Mouse (Mus musculus): Measurements from ENCODE around the gene Nutf2-ps1. TPM values are rescaled to one million over a fixed set of nuclear protein-coding genes. Genes with fewer than 3 reads are reported as not detected.
A peak's percentile ranks its signal among the peaks of the same experiment; 100 is the strongest.

The Nutf2-ps1 gene
- polyA plus RNA-seq, 1 experiment: not detected

DNA sequence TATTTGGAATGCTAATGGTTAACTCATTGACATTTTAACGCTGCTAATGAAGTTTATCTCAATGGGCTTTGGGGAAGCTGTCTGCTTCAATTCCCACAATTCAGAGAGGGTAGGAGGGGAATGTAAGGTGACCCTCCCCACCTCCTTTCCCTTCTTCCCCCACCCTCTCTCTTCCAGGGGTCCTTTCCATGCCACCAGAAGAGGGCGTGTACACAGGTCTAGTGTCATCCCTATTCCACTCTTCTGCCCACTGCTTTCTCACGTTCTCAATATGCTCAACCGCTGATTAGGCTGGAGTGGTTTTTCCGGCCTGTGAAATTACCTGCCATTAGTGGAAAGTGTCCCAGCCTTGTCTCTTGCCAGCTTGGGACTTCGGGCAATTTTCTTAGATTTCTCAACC is 32.0 kb downstream of the Nutf2-ps1 start:
- TF ChIP-seq POLR2A (IDR thresholded peaks at IDR 0.05; ENCODE audit: insufficient read depth, low read depth, low read length) (no peak), CTCF (IDR thresholded peaks at IDR 0.05; ENCODE audit: insufficient read depth, low read depth, low read length) (no peak)
- Histone ChIP-seq H3K4me1 (ENCODE audit: control insufficient read depth, insufficient read depth, low read length) (peaks cover 27% of the 10 kb centered on the region), H3K27ac (ENCODE audit: insufficient read depth, low read depth, low read length) (no peak overlapping the region), H3K4me3 (ENCODE audit: insufficient read depth, low read depth, low read length) (no peak overlapping the region)
- 53% methylated on average over 6 of the region's 6 CpGs for WGBS

DNA sequence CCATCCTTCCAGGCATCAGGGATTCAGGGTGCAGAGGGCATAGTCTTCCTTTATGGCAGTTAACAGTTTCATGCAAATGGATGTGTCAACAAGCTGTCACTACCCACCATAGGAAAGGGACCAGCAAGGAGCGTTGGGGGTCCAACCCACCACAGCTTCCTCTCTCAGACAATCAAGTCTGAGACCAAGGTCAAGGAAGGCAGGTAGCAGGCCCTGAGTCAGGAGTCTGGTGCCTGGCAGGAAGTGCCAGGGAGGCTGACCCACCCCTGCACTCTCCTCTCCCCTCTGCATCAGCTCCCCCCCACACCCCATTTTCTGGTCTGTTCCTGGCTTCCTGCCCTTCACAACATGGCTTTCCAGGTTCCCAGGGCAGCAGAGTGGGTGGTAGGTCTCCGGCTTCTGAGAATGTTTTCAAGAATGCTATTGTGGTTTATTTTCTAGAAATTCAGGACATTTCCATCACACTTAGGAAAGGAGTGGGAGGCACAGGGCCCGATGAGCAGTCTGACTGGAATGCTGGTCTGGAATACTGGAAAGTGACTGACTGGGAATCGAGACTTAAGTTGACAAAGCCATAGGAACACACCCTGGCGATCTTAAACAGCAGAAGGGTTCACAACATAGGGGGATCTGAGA is 33.8 kb downstream of the Nutf2-ps1 start:
- Histone ChIP-seq H3K27ac (ENCODE audit: insufficient read depth, low read depth, low read length) (no peak overlapping the region), H3K4me3 (ENCODE audit: insufficient read depth, low read depth, low read length) (no peak overlapping the region), H3K4me1 (ENCODE audit: control insufficient read depth, insufficient read depth, low read length) (peaks cover 32% of the 10 kb centered on the region)
- 64% methylated on average over 5 of the region's 5 CpGs for WGBS
- TF ChIP-seq CTCF (IDR thresholded peaks at IDR 0.05; ENCODE audit: insufficient read depth, low read depth, low read length) (no peak), POLR2A (IDR thresholded peaks at IDR 0.05; ENCODE audit: insufficient read depth, low read depth, low read length) (no peak)

DNA sequence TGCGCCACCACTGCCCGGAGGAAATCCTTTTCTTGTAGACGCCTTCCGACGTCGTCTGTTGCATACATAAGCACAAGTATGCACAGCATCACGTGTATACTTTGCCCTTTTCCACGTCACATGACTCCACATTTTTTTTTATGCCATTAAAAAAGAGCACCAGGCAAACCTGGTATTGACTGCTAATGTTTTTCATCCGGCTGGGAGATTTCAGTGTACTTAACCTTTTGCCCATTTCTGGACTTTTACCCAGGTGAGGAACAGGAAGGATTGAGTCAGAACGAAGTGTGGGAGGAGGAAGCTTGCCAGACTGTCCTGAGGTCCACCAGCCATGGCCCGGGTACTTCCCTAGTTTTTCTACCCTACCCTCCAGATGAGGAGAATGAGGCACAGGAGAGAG is 34.5 kb downstream of the Nutf2-ps1 start:
- whole genome bisulfite sequencing: 92% methylated on average over 11 of the region's 11 CpGs
- TF ChIP-seq CTCF (IDR thresholded peaks at IDR 0.05; ENCODE audit: insufficient read depth, low read depth, low read length): no peak
- TF ChIP-seq POLR2A (IDR thresholded peaks at IDR 0.05; ENCODE audit: insufficient read depth, low read depth, low read length): no peak
- Histone ChIP-seq H3K4me1 (ENCODE audit: control insufficient read depth, insufficient read depth, low read length) (peaks cover 32% of the 10 kb centered on the region), H3K4me3 (ENCODE audit: insufficient read depth, low read depth, low read length) (no peak overlapping the region), H3K27ac (ENCODE audit: insufficient read depth, low read depth, low read length) (no peak overlapping the region)

DNA sequence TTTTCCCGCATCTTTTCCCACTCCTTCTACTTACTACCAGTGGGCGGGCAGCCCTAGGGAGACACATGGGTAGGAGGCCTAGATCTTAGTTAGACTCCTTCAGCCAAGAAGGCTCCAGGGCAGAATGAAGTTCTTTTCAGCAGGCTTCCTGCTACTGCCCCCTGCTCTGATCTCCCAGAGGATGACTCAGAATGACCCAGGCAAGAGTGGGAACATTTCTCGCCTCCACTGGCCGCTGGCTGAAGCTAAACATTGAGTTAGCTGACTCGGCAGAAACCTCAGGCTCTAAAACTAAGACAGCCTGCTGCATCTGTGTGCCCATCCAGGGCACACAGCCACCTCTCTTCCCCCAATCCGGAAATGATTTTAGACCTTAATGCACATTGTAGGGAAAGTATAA is 36.1 kb downstream of the Nutf2-ps1 start:
- H3K4me3 ChIP-seq (ENCODE audit: insufficient read depth, low read depth, low read length): no peak overlapping the region
- 40% methylated on average over 6 of the region's 6 CpGs for WGBS
- TF ChIP-seq CTCF (IDR thresholded peaks at IDR 0.05; ENCODE audit: insufficient read depth, low read depth, low read length): no peak
- no peak for TF ChIP-seq POLR2A (IDR thresholded peaks at IDR 0.05; ENCODE audit: insufficient read depth, low read depth, low read length)
- H3K4me1 ChIP-seq (ENCODE audit: control insufficient read depth, insufficient read depth, low read length): peaks cover 30% of the 10 kb centered on the region
- H3K27ac ChIP-seq (ENCODE audit: insufficient read depth, low read depth, low read length): no peak overlapping the region; the same call in 1 of the 2 replicates

DNA sequence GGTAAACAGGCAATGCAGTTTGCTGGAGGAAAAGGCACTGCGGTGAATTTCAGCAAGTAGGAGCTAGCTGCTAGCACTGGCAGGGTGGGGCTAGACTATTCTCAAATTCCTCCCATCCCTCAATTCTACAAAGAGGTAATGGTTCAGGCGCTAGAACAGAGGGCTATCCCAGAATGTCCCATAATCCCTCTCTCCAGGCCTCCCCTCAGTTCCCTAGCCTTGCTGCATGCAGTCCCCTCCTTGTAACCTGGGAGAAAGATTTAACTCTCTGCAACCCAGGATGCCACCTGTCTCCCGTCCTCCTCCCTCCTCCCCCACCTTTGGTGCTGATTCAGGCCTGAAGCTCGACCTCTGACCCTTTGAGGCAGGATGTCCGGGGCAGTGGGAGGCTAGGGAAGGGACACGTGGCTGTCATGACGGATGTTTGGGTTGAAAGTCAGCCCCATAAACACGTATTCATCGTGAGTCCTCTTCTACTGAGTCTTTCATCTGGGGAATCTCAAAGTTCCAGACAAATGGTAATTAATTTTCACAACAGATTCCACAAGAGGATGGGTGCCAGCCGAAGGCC is 36.6 kb downstream of the Nutf2-ps1 start:
- WGBS: 51% methylated on average over 10 of the region's 10 CpGs
- TF ChIP-seq POLR2A (IDR thresholded peaks at IDR 0.05; ENCODE audit: insufficient read depth, low read depth, low read length): no peak
- no peak for TF ChIP-seq CTCF (IDR thresholded peaks at IDR 0.05; ENCODE audit: insufficient read depth, low read depth, low read length)
- peaks cover 29% of the 10 kb centered on the region for H3K4me1 ChIP-seq (ENCODE audit: control insufficient read depth, insufficient read depth, low read length)
- H3K27ac ChIP-seq (ENCODE audit: insufficient read depth, low read depth, low read length): peak overlapping the region; percentile 50; the same call in 1 of the 2 replicates
- H3K4me3 ChIP-seq (ENCODE audit: insufficient read depth, low read depth, low read length): no peak overlapping the region

DNA sequence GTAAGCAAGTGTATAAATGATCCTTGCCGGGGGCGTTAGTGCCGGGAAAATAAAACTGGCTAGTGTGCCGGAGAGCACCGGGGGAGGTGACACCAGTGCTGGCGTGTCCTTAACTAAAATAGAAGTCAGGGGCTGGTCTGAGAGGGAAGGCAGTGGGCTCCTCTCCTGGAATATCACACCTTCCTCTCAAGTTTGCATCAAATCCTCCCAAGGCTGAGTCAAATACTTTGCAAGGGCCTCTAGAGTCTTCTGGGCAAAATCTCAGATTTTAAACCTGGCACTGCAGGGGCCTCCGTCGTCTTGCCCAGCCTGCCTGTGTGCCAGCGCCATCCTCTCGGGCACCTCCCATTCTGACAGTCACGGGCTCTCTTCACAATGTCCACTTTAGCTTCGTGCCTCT is 37.9 kb downstream of the Nutf2-ps1 start:
- peaks cover 27% of the 10 kb centered on the region for H3K4me1 ChIP-seq (ENCODE audit: control insufficient read depth, insufficient read depth, low read length)
- H3K4me3 ChIP-seq (ENCODE audit: insufficient read depth, low read depth, low read length): no peak overlapping the region
- H3K27ac ChIP-seq (ENCODE audit: insufficient read depth, low read depth, low read length): peak overlapping the region; percentile 39; the same call in 1 of the 2 replicates
- no peak for TF ChIP-seq POLR2A (IDR thresholded peaks at IDR 0.05; ENCODE audit: insufficient read depth, low read depth, low read length)
- TF ChIP-seq CTCF (IDR thresholded peaks at IDR 0.05; ENCODE audit: insufficient read depth, low read depth, low read length): no peak
- 58% methylated on average over 12 of the region's 12 CpGs for WGBS

DNA sequence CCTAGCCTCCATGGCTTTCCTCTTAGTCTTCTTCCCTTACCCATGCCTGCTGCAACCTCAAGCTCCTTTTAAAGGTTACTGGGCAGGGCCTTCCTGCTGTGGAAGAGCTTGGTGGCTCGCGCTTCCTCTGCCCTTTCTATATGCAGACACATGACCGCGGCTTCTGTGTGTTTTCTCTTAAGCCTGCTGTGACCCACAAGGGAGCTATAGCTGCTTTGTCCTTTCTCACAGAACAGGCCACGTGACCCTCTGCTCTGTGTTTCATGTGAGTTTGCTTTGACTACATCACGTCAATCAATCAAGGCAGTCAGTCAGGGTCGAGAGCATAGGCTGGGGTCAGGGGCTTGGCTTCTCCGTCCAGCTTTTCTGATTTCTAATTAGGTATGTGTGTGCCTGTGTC is 41.3 kb downstream of the Nutf2-ps1 start:
- no peak for TF ChIP-seq POLR2A (IDR thresholded peaks at IDR 0.05; ENCODE audit: insufficient read depth, low read depth, low read length)
- TF ChIP-seq CTCF (IDR thresholded peaks at IDR 0.05; ENCODE audit: insufficient read depth, low read depth, low read length): no peak
- Histone ChIP-seq H3K27ac (ENCODE audit: insufficient read depth, low read depth, low read length) (no peak overlapping the region), H3K4me1 (ENCODE audit: control insufficient read depth, insufficient read depth, low read length) (peaks cover 34% of the 10 kb centered on the region), H3K4me3 (ENCODE audit: insufficient read depth, low read depth, low read length) (no peak overlapping the region)
- 43% methylated on average over 8 of the region's 8 CpGs for WGBS

DNA sequence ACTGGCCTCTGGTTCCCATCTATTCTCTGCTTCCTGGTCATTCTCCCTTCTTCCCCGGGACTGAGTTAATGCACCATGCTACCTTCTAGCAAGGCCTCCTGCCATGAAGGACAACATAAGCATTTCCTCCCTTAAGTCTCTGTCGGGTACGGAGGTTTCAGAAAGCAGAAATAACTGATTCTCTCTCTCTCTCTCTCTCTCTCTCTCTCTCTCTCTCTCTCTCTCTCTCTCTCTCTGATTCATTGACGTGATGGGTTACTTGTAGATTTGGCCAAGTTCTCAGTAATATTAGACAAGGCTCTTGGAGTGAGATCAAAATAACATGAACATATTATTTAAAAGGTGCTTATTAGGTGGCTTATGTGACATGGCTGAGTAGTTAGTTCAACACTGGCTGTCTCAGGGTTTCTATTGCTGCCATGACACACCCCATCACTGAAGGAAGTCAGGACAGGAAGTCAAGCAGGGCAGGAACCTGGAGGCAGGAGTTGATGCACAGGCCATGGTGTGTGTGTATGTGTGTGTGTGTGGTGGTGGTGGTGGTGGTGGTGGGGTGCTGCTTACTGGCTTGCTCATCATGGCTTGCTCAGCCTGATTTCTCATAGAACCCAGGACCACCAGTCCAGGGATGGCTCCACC is 43.8 kb downstream of the Nutf2-ps1 start:
- TF ChIP-seq CTCF (IDR thresholded peaks at IDR 0.05; ENCODE audit: insufficient read depth, low read depth, low read length): no peak
- TF ChIP-seq POLR2A (IDR thresholded peaks at IDR 0.05; ENCODE audit: insufficient read depth, low read depth, low read length): no peak
- Histone ChIP-seq H3K4me1 (ENCODE audit: control insufficient read depth, insufficient read depth, low read length) (peaks cover 37% of the 10 kb centered on the region), H3K27ac (ENCODE audit: insufficient read depth, low read depth, low read length) (0 out of 2 replicates have a peak overlapping the region, but pooled peaks have one; percentile 10), H3K4me3 (ENCODE audit: insufficient read depth, low read depth, low read length) (no peak overlapping the region)
- WGBS: 45% methylated on average over 4 of the region's 4 CpGs

DNA sequence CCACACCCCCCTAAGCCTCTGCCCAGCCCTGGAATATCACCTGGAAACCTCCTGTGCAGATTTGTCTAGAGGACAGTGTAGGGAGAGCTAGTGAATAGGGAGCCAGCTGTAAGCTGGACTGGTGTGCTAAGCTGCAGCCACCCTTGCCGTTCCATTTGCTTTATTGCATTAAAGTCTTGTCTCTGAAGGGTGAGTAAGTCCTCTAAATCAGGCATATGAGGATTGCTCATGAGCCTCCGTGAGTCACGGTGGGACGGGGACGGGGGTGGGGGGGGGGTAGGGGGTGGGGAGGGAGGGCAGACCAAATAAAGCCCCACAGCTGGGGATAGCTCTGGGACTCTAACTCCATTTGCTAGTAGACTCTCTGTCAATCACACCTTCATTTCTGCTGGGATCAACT is 45.3 kb downstream of the Nutf2-ps1 start:
- H3K4me3 ChIP-seq (ENCODE audit: insufficient read depth, low read depth, low read length): no peak overlapping the region
- no peak for TF ChIP-seq POLR2A (IDR thresholded peaks at IDR 0.05; ENCODE audit: insufficient read depth, low read depth, low read length)
- no peak for TF ChIP-seq CTCF (IDR thresholded peaks at IDR 0.05; ENCODE audit: insufficient read depth, low read depth, low read length)
- H3K4me1 ChIP-seq (ENCODE audit: control insufficient read depth, insufficient read depth, low read length): peaks cover 39% of the 10 kb centered on the region
- WGBS: 18% methylated on average over 5 of the region's 5 CpGs
- peak overlapping the region; percentile 94 for H3K27ac ChIP-seq (ENCODE audit: insufficient read depth, low read depth, low read length)
